Mouse (Mus musculus): ENCODE results near the gene Nr6a1.

The Nr6a1 gene

DNA sequence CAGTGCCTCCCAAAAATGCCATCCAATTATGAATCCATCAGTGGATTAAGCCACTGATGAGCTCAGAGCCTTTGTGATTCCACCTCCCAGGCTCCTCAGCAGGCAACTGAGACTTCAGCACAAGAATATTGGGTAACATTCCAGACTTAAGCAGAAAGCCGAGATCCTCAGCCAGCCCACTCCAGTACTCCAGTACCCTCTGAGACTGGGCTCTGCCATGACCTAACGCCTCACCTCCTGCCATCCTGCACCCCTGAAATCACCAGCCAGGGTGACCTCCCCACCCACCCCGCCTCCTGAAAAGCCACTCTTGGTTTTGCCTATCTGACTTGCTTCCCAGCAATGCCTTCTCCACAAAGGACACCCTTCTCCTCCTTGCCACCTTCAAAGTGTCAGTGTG is 9.9 kb upstream of the Nr6a1 start:
- DNase-seq (ENCODE audit: low spot score in 2 of 2), result no peak

DNA sequence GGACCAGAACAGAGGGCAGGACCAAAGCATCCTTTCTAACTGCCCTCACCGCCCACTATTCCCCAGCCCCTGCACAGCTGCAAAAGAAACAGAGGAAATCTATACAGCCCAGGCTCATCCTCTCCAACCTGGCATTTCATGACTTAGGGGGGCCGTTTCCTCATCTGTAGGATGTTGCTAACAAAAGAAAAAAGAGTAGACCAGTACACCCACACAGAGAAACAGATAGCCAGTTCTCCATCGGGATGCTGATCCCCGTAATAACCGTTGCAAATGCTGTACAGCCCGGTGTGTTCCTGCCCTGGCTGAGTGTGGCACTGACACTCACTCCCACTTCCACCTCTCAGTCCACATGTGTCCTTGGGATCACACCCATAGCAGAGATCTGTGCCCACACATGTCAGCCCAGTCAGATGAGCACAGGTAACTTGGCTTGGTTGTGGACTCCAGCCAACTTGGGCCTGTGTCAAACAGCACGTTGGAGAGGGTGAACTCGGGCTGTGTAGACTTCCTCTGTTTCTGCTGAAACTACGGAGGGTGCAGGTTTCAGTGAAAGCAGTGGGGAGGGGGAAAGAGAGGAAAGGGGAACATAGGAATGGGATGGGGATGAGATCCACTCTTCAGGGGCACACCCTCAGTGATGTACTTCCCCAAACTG is 9.4 kb upstream of the Nr6a1 start:
- DNase-seq (ENCODE audit: low spot score in 2 of 2), result no peak

DNA sequence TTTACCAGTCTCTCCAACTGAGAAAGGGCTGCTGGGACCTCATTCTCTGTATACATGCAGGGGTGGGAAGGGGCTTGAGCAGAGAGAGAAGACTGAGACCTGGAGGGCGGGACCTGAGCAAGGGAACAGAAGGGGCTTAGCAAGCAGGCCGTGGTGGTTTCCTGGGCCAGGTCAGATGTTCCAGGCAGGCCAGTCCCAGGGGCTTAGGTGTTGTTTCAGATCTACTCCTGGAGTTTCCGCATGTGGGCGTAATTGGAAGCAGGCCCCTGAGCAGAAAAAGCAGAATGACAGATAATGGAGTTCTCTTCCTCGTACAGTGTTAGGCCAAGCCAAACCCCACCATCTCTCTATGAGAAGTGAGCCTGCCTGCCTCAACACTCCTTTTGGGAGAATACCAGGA is 7.4 kb upstream of the Nr6a1 start:
- no peak for DNase-seq (ENCODE audit: low spot score in 2 of 2)

DNA sequence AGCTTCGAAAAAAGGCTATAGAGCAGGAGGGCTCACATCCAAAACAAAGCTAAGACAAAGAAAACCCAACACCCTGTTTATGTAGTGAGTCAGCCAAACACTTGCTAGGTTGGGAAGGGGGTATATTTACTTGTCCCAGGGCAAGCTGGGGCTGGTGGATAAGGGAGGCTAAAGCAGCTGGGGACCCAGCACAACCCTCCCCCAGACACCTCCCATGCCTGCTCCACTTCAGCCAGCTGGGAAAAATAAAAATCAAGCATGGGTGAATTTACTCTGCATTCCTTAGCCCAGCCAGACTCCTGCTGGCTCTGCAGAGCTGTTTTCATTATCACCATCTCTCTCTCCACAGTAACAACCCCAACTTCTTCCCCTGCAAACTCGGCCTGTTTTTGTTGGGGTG is 6.4 kb upstream of the Nr6a1 start:
- DNase-seq (ENCODE audit: low spot score in 2 of 2), result no peak

DNA sequence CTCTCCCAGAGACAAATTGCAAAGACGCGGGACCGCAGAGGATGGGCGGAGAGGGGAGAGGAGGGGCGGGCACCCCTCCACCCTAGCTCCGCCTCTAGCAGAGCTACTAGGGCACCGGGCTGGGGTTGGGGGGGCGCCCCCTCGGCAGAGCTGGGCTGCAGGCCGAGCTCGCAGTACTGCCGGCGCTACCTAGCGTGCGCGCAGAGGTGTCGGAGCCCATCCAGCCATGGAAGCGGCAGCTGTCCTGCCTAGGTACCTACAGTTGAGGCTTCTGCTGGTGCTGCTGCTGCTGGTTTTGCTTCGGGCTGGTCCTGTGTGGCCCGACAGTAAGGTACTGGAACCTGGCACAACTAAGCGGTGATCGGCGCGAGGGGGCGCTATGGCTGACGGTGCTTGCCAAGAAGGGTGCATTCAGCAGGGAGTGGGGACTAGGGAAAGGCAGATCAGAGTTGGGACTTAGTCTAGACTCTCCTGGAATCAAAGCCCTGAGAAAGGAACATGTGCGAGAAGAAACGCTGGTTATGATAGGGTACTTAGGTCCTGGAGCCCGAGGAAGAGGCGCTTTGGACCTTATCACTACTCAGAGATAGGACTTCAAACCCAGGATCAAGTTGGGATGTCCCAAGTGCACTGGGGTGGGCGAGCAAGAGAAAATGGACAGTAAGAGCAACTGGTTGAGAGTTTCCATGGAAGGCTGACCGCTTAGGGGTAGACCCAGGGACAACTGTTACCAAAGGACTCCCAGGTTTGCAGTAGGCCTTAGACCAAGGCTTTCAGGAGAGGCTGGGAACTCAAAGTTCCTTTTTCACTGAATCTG is 4.6 kb upstream of the Nr6a1 start, which contains the start of gene Olfml2a:
Gene Olfml2a, plus strand, starts transcription at position 128 of the 817 bp plus-strand sequence.
- DNase-seq (ENCODE audit: low spot score in 2 of 2), result peak in 1 of 2 experiments; percentile 48

DNA sequence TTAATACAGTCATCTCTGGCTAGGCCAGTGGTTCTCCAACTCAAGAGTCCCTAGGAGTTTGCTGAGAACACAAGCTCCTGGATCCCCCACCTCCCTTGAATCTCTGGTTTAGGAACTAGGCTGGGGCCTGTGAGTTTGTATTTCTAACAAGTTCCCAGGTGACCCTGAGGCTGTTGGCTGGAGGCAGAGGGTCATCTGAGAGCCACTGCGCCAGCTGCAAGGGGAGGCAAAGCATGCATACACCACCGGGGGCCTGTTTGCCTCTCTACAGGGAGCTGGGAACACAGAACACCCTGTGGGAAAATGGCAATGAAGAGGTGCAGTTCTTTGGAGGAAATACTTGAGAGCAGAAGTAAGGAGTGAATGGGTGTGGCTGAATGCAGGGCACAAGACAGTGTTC is 2.8 kb upstream of the Nr6a1 start:
- no peak for DNase-seq (ENCODE audit: low spot score in 2 of 2)

DNA sequence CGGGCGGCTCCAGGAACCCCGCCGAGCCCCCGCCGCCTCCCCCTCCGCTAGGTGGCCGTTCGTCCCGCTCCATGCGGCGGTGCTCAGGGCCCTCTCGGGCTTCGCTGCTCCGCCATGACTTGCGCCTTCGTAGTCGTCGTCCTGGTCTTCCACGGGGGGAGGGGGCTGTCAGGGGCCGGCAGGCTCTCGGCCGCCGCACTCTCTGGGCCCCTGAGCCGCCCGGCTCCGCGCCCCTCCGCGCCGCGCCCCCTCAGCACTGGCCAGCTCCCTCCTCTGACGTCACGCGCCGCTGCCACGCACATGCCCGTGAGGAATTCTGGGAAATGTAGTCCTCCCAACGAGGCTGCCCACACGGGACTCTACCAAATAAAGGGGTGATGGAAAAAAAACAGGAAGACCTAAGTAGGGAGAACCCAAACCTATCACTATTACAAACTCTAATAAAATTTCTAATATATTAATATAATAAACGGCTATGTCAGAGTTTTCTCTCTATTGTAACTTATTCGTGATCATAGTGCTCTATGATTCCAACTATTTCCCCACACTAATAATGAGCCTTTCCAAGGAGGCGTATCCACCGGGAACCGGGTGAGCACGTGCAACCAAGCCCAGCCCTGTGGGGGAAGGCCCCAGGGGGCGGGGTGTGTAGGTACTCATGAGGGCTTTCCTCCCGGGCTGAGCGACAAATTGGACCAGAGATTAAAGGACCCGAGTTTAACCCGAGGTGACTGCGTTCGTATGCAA is 1.2 kb downstream of the Nr6a1 start:
- DNase-seq (ENCODE audit: low spot score in 2 of 2), result peak; percentile 86 to 91

DNA sequence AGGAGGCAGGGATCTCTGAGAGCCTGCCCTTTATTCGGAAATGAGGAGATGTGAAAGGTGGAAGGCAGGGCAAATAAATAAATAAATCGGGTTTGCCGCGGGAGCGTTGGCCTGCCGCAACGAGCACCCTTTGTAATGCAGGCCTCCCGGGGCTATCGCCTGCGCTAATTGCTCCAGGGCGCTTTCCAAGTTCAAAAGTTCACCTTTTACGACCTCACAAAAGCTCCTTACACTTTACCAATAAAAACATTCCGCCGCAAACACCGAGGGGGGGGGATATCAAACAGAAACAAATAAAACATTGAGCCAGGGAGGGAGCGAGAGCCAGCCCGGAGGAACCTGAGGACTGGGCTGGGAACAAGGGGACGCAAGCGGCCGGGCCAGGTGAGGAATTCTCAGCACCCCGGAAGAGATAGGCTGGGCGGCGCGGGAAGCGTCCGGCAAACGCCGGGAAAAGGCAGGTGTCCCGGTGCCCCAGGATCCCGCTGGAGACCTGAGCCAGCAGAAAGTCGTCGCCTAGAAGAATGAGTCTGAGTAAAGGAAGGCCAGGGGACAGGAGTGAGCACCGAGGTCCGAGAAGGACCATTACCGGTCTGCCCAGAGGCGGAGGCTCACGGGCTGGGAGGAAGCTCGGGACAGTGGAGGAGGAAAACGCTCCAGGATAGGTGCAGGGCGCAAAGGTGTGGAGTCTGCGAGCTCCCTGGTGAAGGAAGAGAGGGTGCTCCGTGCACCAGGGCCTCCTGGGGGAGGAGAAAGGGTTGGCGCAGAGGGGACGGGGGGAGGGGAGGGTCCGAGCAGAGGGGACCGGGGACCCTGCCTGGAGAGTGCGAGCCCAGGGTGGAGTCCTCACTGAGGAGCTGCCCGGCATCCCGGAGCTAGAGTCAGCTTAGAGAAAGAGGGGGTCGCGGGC is 2.1 kb downstream of the Nr6a1 start:
- DNase-seq (ENCODE audit: low spot score in 2 of 2), result no peak

DNA sequence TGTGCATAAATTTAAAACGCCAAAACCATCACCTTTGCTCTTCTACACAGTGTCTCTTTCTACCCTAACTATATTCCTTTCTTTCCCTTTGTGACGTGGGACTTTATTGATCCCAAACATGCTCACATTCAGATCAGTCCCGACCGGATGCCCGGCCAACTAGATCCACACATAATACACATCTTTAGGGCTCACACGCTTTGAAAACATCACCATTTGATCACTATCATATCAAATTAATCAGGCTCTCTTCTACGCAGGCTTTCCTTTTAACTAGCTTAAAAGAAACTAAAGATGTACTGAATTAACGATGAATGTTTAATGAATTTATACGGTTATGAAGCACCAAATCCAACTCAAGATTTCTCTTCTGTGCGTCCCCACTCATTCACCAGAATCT is 2.9 kb downstream of the Nr6a1 start:
- DNase-seq (ENCODE audit: low spot score in 2 of 2), result no peak

DNA sequence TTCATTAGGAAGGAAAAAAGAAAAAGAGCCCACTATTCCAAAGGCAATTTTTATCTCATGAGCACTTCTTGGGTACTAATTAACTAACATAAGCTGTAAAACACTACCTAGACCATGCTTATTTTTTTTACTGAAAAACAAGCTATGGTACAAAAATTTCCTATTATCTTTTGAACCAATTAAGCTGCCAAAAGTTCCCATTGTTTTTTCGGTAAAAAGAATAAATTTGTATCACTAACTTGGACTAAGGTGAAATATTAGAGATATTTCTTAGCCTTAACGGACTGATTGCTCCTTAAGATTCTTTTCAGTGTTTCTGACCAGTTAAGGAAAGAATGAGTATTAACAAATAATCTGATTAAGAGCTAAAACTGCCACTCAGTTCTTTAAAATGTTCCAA is 3.6 kb downstream of the Nr6a1 start:
- DNase-seq (ENCODE audit: low spot score in 2 of 2), result no peak

DNA sequence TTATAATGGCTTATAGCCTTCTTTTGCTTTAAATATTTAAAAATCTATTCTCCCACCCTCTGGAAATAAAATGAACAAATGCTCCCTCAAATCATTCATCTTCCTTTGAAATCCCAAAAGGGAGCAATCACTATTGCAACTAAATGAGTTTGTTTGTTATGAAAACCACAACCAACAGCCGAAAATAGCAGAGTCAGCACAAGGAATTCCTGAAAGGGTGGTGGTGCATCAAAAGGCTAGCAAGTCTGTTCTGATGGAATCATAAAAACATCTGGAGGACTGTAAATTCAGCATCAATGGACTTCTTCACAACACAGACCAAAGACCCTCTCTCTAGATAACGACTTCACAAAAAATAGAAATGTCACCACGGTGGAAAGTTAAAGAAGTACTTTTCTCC is 4.0 kb downstream of the Nr6a1 start:
- no peak for DNase-seq (ENCODE audit: low spot score in 2 of 2)

DNA sequence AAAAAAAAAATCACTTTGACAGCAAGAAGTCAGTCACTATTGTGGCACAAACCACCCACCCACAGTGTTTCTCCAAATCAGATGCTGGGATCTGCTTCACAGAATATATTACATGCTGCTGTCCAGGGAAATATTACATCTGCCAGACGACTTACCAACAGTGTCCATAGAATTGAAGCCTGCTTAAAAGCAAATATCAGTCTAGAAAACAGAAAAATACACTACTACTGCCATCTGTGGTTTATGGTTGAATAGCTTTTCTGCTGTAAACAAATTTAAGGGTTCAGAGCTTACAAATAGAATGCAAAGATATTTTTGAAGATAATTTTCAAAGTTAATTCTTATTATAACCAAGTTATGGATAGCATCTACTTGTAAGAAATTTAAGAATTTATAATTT is 6.1 kb downstream of the Nr6a1 start:
- DNase-seq (ENCODE audit: low spot score in 2 of 2), result no peak

DNA sequence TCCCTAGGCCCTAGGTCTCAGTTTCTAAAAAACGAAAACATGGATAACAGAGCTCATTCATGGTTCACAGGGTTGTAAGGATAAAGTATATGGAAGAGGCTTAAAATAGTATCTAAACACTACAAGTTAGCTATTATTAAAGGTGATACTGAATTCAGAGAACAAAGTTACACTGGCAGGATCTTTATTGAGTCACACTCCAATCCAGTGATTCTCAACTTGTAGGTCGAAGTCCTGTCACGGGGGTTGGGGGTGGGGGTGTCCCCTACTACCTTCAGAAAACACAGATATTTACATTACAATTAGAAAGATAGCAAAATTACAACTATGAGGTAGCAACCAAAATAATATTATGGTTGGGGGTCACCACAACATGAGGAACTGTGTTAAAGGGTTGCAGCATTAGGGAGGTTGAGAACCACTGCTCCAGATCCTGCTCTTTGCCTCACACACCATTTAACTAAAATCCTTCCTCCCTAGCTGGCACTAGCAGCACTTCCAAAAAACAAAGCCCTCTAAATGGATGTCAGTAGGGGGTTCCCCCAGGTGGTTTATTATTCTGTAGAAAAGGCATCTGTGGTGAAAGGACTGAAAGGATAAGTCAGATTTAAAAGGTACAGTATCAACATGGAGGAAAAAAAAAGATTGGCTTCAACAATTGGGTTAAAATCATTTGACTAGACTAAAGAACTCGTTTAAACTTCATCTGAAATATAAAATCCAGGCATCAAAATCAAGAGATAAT is 10.4 kb downstream of the Nr6a1 start:
- DNase-seq (ENCODE audit: low spot score in 2 of 2), result no peak

DNA sequence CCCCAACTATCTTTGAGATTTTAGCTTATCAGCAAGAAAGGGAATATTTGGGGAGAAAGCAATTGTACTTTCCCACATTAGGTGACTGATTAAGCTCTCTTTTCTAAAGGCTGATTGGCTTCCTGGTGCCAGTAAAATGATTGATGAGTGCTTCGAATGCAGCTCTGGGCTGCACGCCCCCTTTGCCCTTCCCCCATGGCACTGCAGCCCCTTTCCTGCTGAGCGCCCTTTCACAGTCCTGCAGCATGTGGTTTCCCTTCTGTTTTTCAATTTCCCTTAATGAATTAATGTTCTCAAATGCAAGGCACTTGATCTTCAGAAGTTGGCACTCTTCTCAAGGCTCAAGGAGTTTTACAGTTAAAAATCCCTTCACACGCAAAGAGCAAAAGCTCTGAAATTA is 12.5 kb downstream of the Nr6a1 start:
- DNase-seq (ENCODE audit: low spot score in 2 of 2), result no peak

DNA sequence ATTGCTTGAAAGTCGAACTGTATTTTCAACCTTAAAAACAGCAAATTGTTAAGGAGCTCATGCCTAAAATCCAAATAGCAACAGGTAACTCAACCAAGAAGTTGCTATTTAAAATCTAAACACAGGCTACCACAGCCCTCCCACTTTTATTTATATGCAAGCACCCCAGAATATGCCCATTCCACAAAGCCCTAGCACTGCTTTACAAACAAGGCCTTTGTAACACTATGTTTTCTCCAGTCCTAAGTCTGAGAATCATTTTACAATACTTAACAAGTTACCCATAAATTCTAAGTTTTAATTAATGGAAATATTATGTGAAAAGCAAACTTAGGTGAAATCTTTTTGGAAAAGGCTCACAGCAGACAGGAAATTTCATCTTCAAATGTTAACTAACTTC is 13.0 kb downstream of the Nr6a1 start:
- DNase-seq (ENCODE audit: low spot score in 2 of 2), result no peak

DNA sequence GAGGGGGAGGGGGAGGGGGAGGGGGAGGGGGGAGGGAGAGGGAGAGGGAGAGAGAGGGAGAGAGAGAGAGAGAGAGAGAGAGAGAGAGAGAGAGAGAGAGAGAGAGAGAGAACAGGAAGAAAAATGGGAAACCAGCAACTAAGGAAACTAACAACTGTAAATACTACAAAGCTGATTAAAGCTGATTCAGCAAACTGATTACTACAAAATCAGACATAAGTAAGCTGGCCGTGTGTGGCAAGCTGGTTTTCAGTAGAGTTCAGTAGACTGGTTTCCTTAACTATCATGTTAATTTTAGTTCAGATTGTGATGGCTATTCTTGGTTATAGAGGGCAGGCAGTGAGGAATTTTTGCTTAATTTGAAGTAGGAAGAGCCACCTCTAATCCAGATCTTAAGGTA is 18.9 kb downstream of the Nr6a1 start:
- no peak for DNase-seq (ENCODE audit: low spot score in 2 of 2)

DNA sequence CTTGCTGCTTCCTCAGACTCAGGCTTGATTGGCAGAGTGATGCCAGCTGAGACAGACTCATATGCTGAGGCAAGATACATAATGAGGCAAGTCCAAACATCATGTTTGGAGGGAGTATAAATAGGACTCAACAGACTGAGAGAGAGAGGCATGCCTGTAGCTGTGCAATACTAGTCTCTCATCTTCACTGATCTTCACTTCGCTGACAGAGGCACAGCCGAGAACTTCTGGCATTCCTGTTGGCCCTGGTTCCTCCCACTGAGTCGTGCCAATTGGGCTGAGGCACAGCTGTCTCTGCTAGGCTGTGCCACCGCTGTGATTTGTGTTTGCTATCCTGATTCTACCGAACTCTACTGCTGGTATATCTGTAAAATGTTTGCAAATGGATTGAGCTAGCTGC is 21.4 kb downstream of the Nr6a1 start:
- peak; percentile 17 to 22 for DNase-seq (ENCODE audit: low spot score in 2 of 2)

DNA sequence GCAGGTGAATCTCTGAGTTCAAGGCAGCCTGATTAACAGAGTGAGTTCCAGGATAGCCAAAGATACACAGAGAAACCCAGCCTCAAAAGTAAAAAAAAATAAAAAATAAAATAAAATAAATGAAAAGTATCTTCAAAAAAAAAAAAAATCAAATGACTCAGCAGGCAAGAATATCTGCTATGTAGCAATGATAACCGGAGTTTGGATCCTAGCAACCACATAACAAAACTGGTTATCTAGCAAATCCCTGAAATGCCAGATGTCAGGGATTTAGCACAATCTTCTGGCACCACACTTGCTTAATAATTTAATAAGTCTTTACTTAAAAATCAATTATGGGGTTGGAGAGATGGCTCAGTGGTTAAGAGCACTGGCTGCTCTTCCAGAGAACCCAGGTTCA is 23.2 kb downstream of the Nr6a1 start:
- DNase-seq (ENCODE audit: low spot score in 2 of 2), result no peak

DNA sequence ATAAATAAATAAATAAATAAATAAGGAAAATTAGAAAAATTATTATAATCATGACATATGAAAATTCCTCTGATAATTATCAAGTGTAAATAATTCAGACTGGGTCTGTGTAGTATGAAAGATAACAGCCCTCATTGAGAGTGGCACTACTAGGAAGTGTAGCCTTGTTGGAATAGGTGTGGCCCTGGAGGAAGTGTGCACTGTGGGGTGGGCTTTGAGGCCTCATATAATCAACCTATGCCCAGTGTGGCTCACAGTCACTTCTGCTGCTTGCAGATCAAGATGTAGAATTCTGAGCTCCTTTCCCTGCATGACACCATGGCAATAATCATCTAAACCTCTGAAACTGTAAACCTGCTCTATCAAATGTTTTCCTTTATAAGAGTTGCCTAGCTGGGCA is 24.6 kb downstream of the Nr6a1 start:
- DNase-seq (ENCODE audit: low spot score in 2 of 2), result no peak

DNA sequence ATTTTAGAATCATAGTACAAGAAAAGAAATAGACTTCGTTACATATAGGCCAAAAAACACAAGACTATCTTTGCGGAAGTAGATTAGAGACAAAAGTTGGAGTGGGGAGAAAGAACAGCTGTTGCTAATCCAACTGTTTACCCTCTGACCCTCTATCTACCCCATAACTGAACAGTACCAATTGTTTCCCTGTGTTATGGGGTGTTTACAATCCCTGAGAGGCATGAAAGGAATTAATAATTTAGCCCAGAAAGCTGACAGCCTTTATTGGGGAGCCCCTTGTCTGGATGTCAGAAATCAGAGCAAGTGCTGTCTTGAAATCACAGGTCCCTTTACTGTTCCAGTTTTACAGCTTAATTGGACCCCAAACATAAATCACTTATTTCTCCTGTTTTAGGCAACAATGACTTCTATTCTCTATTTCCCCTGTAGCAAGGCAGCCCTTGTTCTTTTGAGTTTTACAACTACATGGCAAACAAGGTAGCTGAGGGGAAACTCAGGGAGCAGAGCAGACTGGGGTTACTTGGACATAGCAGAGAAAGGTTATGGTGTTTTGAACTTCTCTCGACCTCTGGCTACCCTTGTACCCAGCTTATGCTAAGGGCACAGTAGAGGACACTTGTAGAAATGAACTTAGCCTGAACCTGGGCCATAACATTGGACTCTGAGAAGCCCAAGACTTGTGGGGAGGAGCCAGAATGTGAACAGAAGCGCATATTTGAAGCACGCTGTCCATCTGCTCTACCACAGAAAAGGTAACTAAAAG is 46.4 kb downstream of the Nr6a1 start:
- no peak for DNase-seq (ENCODE audit: low spot score in 2 of 2)
